Mouse (Mus musculus) neural tube, embryonic 12.5 days (tissue): ENCODE measurements around the gene Blcap. TPM values are rescaled to one million over a fixed set of nuclear protein-coding genes. Genes with fewer than 3 reads are reported as not detected.

Experiments used
- ATAC-seq: fragments of 200-750 bp; cut with Nextera tagmentation; 2 replicates; pipeline ENCODE4 v1.8.0; 2017; ENCODE audit warnings: low read depth, mild to moderate bottlenecking, moderate TSS enrichment, moderate library complexity; ENCODE audit not compliant: low FRiP score
- H3K27ac ChIP-seq: fragments of 300-500 bp; sonication (generic); 2 replicates; pipeline ENCODE4 v1.5.1; 2016
- H3K27me3 ChIP-seq: fragments of 300-500 bp; sonication (generic); replicated peaks from 2 replicates; pipeline ENCODE4 v1.6.1; 2016; ENCODE audit warnings: mild to moderate bottlenecking
- H3K36me3 ChIP-seq: fragments of 300-500 bp; sonication (generic); 2 replicates; pipeline ENCODE4 v1.6.1; 2016; ENCODE audit warnings: mild to moderate bottlenecking
- H3K4me1 ChIP-seq: fragments of 300-500 bp; sonication (generic); 2 replicates; pipeline ENCODE4 v1.6.1; 2016
- H3K4me2 ChIP-seq: fragments of 300-500 bp; sonication (generic); replicated peaks from 2 replicates; pipeline ENCODE4 v1.6.1; 2016; ENCODE audit warnings: mild to moderate bottlenecking
- H3K4me3 ChIP-seq: fragments of 300-500 bp; sonication (generic); 2 replicates; pipeline ENCODE4 v1.5.1; 2016
- H3K9ac ChIP-seq: fragments of 300-500 bp; sonication (generic); 2 replicates; pipeline ENCODE4 v1.6.1; 2016; ENCODE audit warnings: mild to moderate bottlenecking
- H3K9me3 ChIP-seq: fragments of 300-500 bp; sonication (generic); 2 replicates; pipeline ENCODE4 v1.6.1; 2016; ENCODE audit warnings: mild to moderate bottlenecking
- WGBS: fragments of 180-500 bp; shearing (Covaris S2); methylation state at CpG from one replicate; pipeline ENCODE4 v1.1.7; 2016; 5-methylcytosine and 5-hydroxymethylcytosine counted together
- polyA plus RNA-seq: library from polyadenylated mRNA; unstranded; fragments of >200 nt; fragmentation: Nextera tagmentation; extraction: Ambion mirVana; gene quantifications from 2 replicates; pipeline ENCODE4 v1.2.1, GENCODE M21; 2016

Gene Blcap
- polyA plus RNA-seq, 1 experiment from 2014 or later, result 115 TPM

DNA sequence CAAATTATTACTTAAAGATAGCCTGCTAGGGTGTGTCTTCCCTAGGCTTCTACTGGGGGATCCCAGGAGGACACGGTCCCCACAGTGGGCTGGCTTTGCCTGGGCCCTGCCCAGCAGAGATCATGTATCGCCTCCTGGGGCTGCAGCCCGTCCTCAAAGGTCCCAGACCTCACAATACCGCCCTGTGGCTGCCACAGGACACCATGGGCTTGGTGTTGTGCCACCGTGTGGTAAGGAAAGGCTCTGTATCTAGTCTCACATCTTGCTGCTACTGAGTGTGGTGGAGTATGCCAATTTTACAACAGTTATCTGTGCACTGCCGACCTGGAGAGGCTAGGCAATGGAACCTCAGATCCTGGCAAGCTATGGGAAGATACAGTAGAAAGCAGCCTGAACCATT, 12.6 kb downstream of the Blcap start:
- Histone ChIP-seq H3K27me3 (no peaks in the 10 kb centered on the region), H3K4me1 (peaks cover 11% of the 10 kb centered on the region; the same call in 1 of the 2 replicates), H3K27ac (no peak overlapping the region), H3K36me3 (peaks cover 56% of the 10 kb centered on the region), H3K4me2 (no peak overlapping the region), H3K4me3 (no peak overlapping the region), H3K9ac (no peak overlapping the region), H3K9me3 (peaks cover 37% of the 10 kb centered on the region)
- ATAC-seq, result no peak
- WGBS, result 54% methylated on average over 6 of the region's 6 CpGs

DNA sequence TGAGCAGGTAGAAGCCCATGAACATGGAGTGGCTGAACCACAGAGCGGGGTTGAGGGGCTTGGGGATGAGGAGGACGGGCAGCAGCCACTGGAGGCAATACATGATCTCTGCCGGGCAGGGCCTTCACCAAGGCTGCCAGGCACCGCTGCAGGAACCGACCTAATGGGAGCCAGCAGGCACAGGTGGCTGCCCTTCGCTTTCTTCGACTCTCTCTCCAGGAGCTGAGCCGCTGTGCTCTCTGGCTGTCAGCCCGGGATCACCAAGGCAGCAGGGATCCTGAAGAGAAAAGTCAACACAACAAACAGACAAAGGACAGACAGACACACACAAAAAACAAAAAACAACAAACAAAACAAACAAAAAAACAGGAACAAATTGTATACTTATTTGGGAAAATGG, 13.0 kb downstream of the Blcap start:
- Histone ChIP-seq H3K4me1 (peaks cover 9% of the 10 kb centered on the region; the same call in 1 of the 2 replicates), H3K27me3 (no peaks in the 10 kb centered on the region), H3K4me2 (no peak overlapping the region), H3K9me3 (peaks cover 32% of the 10 kb centered on the region), H3K27ac (no peak overlapping the region), H3K4me3 (no peak overlapping the region), H3K36me3 (peaks cover 51% of the 10 kb centered on the region), H3K9ac (no peak overlapping the region)
- ATAC-seq, result no peak
- WGBS, result 72% methylated on average over 9 of the region's 9 CpGs

DNA sequence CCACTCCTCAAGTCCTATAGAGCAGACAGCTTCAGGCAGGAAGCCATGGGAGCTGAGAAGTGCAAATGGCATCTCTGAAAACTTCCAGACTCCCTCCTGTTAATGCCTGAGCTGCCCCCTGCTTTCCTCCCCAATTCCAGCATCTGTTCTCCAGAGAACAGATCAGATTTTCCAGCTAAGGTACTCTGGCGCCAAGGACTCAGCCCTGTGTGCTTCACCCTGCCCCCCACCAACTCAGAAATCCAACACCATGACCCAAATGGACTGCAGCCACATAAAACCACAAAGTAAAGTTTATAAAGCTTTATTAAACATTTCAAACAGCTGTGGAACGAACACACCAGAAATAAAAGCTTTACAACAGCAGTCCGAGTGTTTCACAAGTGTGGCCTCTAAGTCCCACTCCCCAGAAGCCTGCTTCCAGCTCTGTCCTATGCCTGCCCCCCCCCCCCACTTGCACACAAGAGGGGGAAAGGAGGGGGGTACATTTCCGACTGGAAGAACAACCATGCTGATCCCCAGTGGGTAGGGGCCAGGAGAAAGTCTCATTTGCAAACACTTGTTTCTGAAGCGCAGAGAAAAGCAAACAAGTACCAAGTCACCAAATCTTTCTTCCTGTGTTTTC, 14.9 kb downstream of the Blcap start:
- Histone ChIP-seq H3K27me3 (no peaks in the 10 kb centered on the region), H3K27ac (no peak overlapping the region), H3K4me2 (no peak overlapping the region), H3K36me3 (peaks cover 38% of the 10 kb centered on the region), H3K4me1 (peaks cover 5% of the 10 kb centered on the region; the same call in 1 of the 2 replicates), H3K9ac (no peak overlapping the region), H3K4me3 (no peak overlapping the region), H3K9me3 (peaks cover 19% of the 10 kb centered on the region)
- ATAC-seq, result no peak
- 75% methylated on average over 5 of the region's 5 CpGs for WGBS

DNA sequence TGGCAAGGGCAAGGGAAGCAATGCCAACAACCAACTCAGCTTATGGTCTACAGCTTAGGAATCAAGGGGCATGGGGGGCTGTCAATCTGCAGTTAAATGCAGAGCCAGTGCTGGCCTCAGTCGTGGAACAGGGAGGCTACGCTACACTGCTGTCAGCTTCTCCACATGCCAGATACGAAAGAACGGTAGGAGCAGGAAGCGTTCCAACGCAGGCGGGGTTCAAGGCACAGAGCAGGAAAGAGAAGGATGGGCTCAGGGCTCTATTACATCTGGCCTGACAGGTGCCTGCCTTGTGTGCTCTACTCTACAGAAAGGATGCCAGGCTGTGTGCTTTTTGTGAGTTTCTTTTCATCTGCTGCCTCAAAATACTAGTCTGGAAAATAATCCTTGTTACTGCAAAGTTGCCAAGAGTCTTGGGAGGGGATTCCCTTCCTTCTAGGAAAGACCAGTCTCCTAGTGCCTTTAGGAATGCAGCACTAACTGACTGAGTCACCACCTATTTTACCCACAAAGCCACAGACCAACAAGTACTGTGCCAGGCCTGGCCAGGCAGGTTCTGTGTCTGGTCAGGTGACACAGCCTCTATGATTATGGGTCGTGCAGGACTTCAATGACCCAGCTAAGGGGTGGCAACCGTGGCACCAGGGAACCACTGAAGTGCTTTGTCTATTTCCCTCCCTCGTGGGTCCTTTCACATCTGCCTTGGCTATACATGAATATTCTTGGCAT, 18.8 kb downstream of the Blcap start:
- Histone ChIP-seq H3K4me3 (no peak overlapping the region), H3K36me3 (peaks cover 29% of the 10 kb centered on the region), H3K9me3 (no peaks in the 10 kb centered on the region), H3K27me3 (no peaks in the 10 kb centered on the region), H3K4me1 (peaks cover 3% of the 10 kb centered on the region; the same call in 1 of the 2 replicates), H3K9ac (no peak overlapping the region), H3K4me2 (no peak overlapping the region), H3K27ac (no peak overlapping the region)
- no peak for ATAC-seq
- 87% methylated on average over 10 of the region's 10 CpGs for WGBS

DNA sequence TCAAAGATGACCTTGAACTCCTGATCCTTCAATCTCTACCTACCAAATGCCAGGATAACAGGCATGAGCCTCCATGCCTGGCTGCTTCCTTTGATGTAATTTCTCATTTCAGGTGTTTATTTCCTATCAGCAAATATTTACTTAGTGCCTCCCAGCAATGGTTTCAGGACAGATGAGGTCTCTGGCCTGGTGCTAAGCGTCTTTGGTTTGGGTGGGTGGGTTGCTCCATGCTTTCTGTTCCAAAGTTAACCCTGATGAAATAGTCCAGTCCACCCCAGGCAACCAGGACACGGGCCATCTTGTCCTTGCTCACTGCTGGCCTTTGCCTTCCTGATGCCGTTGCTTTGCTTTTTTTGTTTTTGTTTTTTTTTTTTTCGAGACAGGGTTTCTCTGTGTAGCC, 20.8 kb downstream of the Blcap start:
- H3K4me3 ChIP-seq, result no peak overlapping the region
- H3K4me2 ChIP-seq, result no peak overlapping the region
- no peaks in the 10 kb centered on the region for H3K9me3 ChIP-seq
- peaks cover 14% of the 10 kb centered on the region for H3K36me3 ChIP-seq
- H3K4me1 ChIP-seq, result peaks cover 5% of the 10 kb centered on the region
- WGBS, result 88% methylated on average over 4 of the region's 4 CpGs
- no peak overlapping the region for H3K9ac ChIP-seq
- no peaks in the 10 kb centered on the region for H3K27me3 ChIP-seq
- no peak for ATAC-seq
- H3K27ac ChIP-seq, result no peak overlapping the region

DNA sequence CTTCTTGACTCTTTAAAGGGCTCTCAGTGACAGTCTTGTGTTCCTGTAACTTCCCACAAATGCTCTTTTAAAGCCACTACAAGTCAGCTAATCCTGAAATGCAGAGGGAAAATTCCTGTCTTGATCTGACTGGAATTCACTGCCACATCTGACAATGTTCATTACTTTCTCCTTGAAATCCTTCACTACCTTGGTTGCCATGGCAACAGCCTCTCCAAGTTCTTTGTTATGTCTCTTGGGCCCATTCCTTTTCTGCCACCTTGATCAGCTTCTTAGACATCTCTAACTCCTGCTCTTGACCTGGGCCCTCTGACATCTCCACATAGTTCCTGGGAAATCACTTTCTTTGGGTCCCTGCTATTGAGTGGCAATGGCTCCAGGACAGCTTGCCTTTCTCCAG, 24.4 kb downstream of the Blcap start:
- ATAC-seq, result no peak

DNA sequence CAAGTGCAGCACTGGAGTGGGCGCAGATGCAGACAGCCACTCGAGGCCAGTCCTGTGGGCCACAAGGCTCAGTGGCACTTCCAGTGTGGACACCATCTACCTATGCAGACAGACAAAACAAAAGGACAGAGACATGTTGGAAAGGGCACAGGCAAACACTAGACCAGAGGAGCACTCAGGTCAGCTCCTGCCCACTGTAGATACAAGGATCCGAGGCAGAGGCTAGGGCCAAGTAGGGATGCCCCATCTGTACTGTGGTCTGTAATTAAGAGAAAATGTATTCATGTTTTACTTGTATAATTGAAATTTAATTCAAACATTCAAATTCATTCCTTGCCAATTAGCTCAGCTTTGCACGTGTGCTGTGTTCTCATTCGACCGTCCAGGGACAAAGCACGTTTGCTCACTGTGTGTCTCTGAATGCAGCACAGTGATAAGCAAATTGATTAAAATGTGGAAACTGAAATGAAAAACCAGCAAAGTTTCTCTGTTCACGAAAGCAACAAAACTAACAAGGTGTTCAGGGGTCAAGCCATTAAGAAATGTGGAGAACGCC, 26.7 kb downstream of the Blcap start:
- no peaks in the 10 kb centered on the region for H3K9me3 ChIP-seq
- H3K27me3 ChIP-seq, result no peaks in the 10 kb centered on the region
- WGBS, result 65% methylated on average over 9 of the region's 9 CpGs
- peaks cover 14% of the 10 kb centered on the region for H3K36me3 ChIP-seq
- H3K4me3 ChIP-seq, result no peak overlapping the region
- H3K4me1 ChIP-seq, result peaks cover 20% of the 10 kb centered on the region
- no peak overlapping the region for H3K9ac ChIP-seq
- no peak overlapping the region for H3K27ac ChIP-seq
- no peak for ATAC-seq
- no peak overlapping the region for H3K4me2 ChIP-seq

More for the DNA sequence above, 24.4 kb downstream of the Blcap start:
- Histone ChIP-seq H3K27ac (no peak overlapping the region), H3K9ac (no peak overlapping the region), H3K36me3 (peaks cover 14% of the 10 kb centered on the region), H3K27me3 (no peaks in the 10 kb centered on the region), H3K9me3 (no peaks in the 10 kb centered on the region), H3K4me2 (no peak overlapping the region), H3K4me3 (no peak overlapping the region), H3K4me1 (peaks cover 5% of the 10 kb centered on the region)

DNA sequence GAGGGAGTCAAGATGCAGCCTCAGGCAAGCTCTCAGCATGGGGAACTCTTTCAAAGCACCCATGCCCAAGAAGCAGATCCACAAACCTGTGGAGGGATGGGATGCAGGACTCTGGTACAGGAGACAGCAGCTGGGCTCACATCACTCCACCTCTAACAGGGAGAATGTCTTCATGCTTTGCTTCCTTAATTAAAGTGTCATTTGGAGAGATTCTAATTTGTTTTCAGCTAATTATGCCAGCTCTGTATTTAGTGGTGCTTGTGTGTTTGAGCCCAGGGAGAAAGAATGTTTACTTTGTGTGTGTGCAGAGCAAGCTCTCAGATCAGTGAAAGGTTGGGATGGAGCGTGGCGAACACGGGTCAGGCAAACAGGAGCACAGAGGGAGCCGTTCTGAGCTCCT, 28.7 kb downstream of the Blcap start:
- Histone ChIP-seq H3K4me2 (no peak overlapping the region), H3K4me3 (no peak overlapping the region), H3K9me3 (no peaks in the 10 kb centered on the region), H3K36me3 (no peaks in the 10 kb centered on the region), H3K4me1 (peaks cover 22% of the 10 kb centered on the region), H3K9ac (no peak overlapping the region), H3K27me3 (no peaks in the 10 kb centered on the region), H3K27ac (no peak overlapping the region)
- WGBS, result 67% methylated on average over 4 of the region's 4 CpGs
- no peak for ATAC-seq

DNA sequence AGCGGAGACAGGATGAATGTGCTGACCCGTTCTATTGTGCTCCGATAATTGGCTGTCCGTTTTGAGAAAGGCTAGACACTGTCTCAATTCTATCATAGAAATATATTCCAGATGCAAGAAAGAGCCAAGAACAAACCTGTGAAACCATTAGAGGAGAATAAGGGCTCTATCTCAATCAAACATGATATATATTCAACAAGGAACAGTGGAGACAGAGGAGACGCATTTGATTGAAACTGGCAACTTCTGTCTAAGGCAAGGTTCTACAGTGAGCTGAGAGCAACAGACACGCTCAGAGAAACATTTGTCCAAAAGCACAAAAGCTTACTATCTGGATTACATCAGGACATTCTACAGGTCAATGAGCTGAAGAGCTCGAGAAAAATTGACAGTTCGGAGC, 29.4 kb downstream of the Blcap start:
- no peak overlapping the region for H3K9ac ChIP-seq
- H3K27me3 ChIP-seq, result no peaks in the 10 kb centered on the region
- no peaks in the 10 kb centered on the region for H3K9me3 ChIP-seq
- H3K27ac ChIP-seq, result no peak overlapping the region
- peaks cover 30% of the 10 kb centered on the region for H3K4me1 ChIP-seq
- no peaks in the 10 kb centered on the region for H3K36me3 ChIP-seq
- ATAC-seq, result no peak
- no peak overlapping the region for H3K4me3 ChIP-seq
- 55% methylated on average over 8 of the region's 8 CpGs for WGBS
- no peak overlapping the region for H3K4me2 ChIP-seq

DNA sequence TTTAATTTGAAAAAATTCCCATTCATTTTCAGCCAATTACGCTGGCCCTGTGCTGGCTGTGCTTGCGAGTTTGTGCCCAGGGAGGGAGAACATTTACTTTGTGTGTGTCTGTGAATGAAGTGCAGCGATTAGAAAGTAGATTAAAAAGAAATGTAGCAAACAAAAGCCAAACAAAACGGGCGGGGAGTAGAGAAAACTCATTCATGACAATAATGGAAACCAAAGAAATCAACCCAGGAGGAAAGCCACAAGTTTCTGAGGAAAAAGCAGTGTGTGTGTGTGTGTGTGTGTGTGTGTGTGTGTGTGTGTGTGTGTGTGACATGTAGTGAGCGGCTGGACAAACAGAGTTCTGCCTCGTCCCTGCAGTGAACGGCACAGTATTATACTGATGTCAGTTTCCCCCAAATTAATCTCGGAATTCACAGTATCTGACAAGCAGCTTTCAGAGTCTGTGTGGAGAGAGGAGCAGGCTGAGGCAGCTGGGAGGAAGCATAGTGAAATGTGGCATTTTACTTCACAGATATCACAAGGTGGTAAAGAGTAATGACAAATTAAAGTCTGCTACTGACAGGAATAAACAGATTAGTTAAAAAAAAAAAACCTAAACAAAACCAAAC, 30.0 kb downstream of the Blcap start:
- 35% methylated on average over 9 of the region's 9 CpGs for WGBS
- Histone ChIP-seq H3K9me3 (no peaks in the 10 kb centered on the region), H3K36me3 (no peaks in the 10 kb centered on the region), H3K27me3 (no peaks in the 10 kb centered on the region), H3K4me2 (peak overlapping the region; percentile 10; the same call in 1 of the 2 replicates), H3K4me3 (no peak overlapping the region), H3K27ac (no peak overlapping the region), H3K4me1 (peaks cover 34% of the 10 kb centered on the region), H3K9ac (no peak overlapping the region)
- ATAC-seq, result 0 out of 2 replicates have a peak, but pooled peaks have one; percentile 6

DNA sequence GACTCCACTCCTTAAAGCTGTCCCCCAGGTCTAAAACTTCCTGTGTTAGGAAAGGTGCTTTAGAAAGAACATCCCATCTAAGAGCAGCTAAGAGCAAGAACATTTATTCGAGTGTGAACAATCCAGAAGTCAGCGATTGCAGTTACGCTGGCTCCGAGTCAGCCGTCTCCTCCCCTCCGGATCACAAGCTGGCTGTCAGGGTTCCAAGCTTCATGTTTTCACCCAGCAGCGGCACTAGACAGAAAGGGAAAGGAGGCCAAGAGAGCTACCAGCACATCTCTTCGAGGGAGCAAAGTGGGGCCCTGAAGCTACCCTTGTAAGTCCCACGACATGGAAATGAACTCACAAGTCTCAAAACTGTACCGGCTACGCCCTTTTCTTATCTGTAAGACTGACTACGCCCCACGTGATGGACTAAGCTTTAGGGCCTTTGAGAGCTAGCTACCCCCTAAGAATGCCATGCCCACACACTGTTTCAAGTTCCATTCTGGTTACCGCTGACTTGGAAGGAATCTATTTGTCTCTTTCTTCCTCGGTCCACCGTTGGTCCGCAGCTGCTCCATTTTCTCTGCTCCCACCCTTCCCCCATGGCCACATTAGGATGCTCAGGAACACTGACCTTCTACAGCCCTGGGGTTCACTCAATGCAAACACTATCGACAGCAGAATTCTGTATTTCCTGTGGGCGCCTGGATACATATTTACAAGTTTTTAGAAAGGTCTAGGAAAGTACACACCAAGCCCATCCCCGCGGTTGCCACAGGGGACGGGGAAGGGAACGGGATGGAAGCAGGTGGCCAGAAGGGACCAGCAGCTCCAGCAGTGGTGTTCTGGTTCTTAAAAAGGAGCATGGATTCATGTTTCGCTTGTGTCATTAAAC, 30.8 kb downstream of the Blcap start:
- Histone ChIP-seq H3K36me3 (no peaks in the 10 kb centered on the region), H3K4me1 (peaks cover 32% of the 10 kb centered on the region), H3K9me3 (no peaks in the 10 kb centered on the region), H3K4me3 (no peak overlapping the region), H3K9ac (no peak overlapping the region), H3K27me3 (no peaks in the 10 kb centered on the region), H3K27ac (no peak overlapping the region), H3K4me2 (peak overlapping the region; percentile 10; the same call in 1 of the 2 replicates)
- 0 out of 2 replicates have a peak, but pooled peaks have one; percentile 25 for ATAC-seq
- 59% methylated on average over 24 of the region's 24 CpGs for WGBS
